Mouse (Mus musculus): ENCODE data around the gene Nfx1. TPM values are rescaled to one million over a fixed set of nuclear protein-coding genes. Genes with fewer than 3 reads are reported as not detected.

Gene Nfx1
- total RNA-seq (2014; rRNA removed) (31.6 and 34.8 TPM in 2 replicates), polyA plus RNA-seq (2012; rRNA removed) (12.2 and 21.5 TPM in 2 replicates)

GRCm38 (mm10) chr4:40970842-40971701, at the start of gene Nfx1:
Gene Nfx1, plus strand, starts transcription at chr4:40970906.
- Histone ChIP-seq H3K27ac (replicated peaks; ENCODE audit: insufficient read depth, low read depth, low read length) (peak within 1 kb of the TSS; percentile 97), H3K4me1 (ENCODE audit: control insufficient read depth, insufficient read depth, low read length) (peaks cover 23% of the 10 kb centered on the region), H3K36me3 (ENCODE audit: control insufficient read depth, insufficient read depth, low read length) (peaks cover 4% of the 10 kb centered on the region; the same call in 1 of the 2 replicates), H3K27me3 (ENCODE audit: control insufficient read depth, insufficient read depth, low read length) (no peaks in the 10 kb centered on the region), H3K79me2 (ENCODE audit: control insufficient read depth, insufficient read depth, low read length) (peaks cover 17% of the 10 kb centered on the region), H3K9ac (ENCODE audit: low read depth, low read length) (peak within 1 kb of the TSS; percentile 96), H3K4me3 (ENCODE audit: insufficient read depth, low read depth, low read length) (peak within 1 kb of the TSS; percentile 98)
- peak; percentile 90 for DNase-seq (ENCODE audit: extremely low read depth, low read depth, low spot score)
- WGBS: under 1% methylated on average over 85 of the region's 85 CpGs
- no peak for TF ChIP-seq CTCF (IDR thresholded peaks at IDR 0.05; ENCODE audit: low read depth, low read length)
- peak; percentile 81 for TF ChIP-seq POLR2A (IDR thresholded peaks at IDR 0.05; ENCODE audit: extremely low read depth, insufficient read depth, low read length)

- no peak overlapping the region for H3K27ac ChIP-seq (replicated peaks; ENCODE audit: insufficient read depth, low read depth, low read length)
- H3K4me3 ChIP-seq (ENCODE audit: insufficient read depth, low read depth, low read length): no peak overlapping the region
- H3K79me2 ChIP-seq (ENCODE audit: control insufficient read depth, insufficient read depth, low read length): no peaks in the 10 kb centered on the region
- no peak overlapping the region for H3K9ac ChIP-seq (ENCODE audit: low read depth, low read length)
- no peaks in the 10 kb centered on the region for H3K4me1 ChIP-seq (ENCODE audit: control insufficient read depth, insufficient read depth, low read length)
- no peak for DNase-seq (ENCODE audit: extremely low read depth, low read depth, low spot score)
- H3K36me3 ChIP-seq (ENCODE audit: control insufficient read depth, insufficient read depth, low read length): no peaks in the 10 kb centered on the region
- no peak for TF ChIP-seq CTCF (IDR thresholded peaks at IDR 0.05; ENCODE audit: low read depth, low read length)
- no peak for TF ChIP-seq POLR2A (IDR thresholded peaks at IDR 0.05; ENCODE audit: extremely low read depth, insufficient read depth, low read length)
- no peaks in the 10 kb centered on the region for H3K27me3 ChIP-seq (ENCODE audit: control insufficient read depth, insufficient read depth, low read length)
- 88% methylated on average over 3 of the region's 3 CpGs for WGBS
These were observed 49.4 kb upstream of the Nfx1 start for GRCm38 (mm10) chr4:40921288-40921687.

GRCm38 (mm10) chr4:40923087-40923651, 47.5 kb upstream of the Nfx1 start:
- no peak for DNase-seq (ENCODE audit: extremely low read depth, low read depth, low spot score)
- H3K79me2 ChIP-seq (ENCODE audit: control insufficient read depth, insufficient read depth, low read length): no peaks in the 10 kb centered on the region
- no peaks in the 10 kb centered on the region for H3K36me3 ChIP-seq (ENCODE audit: control insufficient read depth, insufficient read depth, low read length)
- H3K27me3 ChIP-seq (ENCODE audit: control insufficient read depth, insufficient read depth, low read length): no peaks in the 10 kb centered on the region
- no peak for TF ChIP-seq CTCF (IDR thresholded peaks at IDR 0.05; ENCODE audit: low read depth, low read length)
- TF ChIP-seq POLR2A (IDR thresholded peaks at IDR 0.05; ENCODE audit: extremely low read depth, insufficient read depth, low read length): no peak
- no peak overlapping the region for H3K4me3 ChIP-seq (ENCODE audit: insufficient read depth, low read depth, low read length)
- WGBS: 84% methylated on average over 6 of the region's 6 CpGs
- H3K4me1 ChIP-seq (ENCODE audit: control insufficient read depth, insufficient read depth, low read length): no peaks in the 10 kb centered on the region
- no peak overlapping the region for H3K9ac ChIP-seq (ENCODE audit: low read depth, low read length)
- H3K27ac ChIP-seq (replicated peaks; ENCODE audit: insufficient read depth, low read depth, low read length): no peak overlapping the region

GRCm38 (mm10) chr4:40925568-40925967, 45.1 kb upstream of the Nfx1 start:
- no peak overlapping the region for H3K4me3 ChIP-seq (ENCODE audit: insufficient read depth, low read depth, low read length)
- 62% methylated on average over 3 of the region's 3 CpGs for WGBS
- H3K9ac ChIP-seq (ENCODE audit: low read depth, low read length): no peak overlapping the region
- no peaks in the 10 kb centered on the region for H3K79me2 ChIP-seq (ENCODE audit: control insufficient read depth, insufficient read depth, low read length)
- no peaks in the 10 kb centered on the region; the same call in 1 of the 2 replicates for H3K4me1 ChIP-seq (ENCODE audit: control insufficient read depth, insufficient read depth, low read length)
- no peaks in the 10 kb centered on the region for H3K36me3 ChIP-seq (ENCODE audit: control insufficient read depth, insufficient read depth, low read length)
- no peak overlapping the region for H3K27ac ChIP-seq (replicated peaks; ENCODE audit: insufficient read depth, low read depth, low read length)
- DNase-seq (ENCODE audit: extremely low read depth, low read depth, low spot score): no peak
- H3K27me3 ChIP-seq (ENCODE audit: control insufficient read depth, insufficient read depth, low read length): no peaks in the 10 kb centered on the region
- no peak for TF ChIP-seq CTCF (IDR thresholded peaks at IDR 0.05; ENCODE audit: low read depth, low read length)
- no peak for TF ChIP-seq POLR2A (IDR thresholded peaks at IDR 0.05; ENCODE audit: extremely low read depth, insufficient read depth, low read length)

- H3K27ac ChIP-seq (replicated peaks; ENCODE audit: insufficient read depth, low read depth, low read length): no peak overlapping the region
- no peak overlapping the region for H3K9ac ChIP-seq (ENCODE audit: low read depth, low read length)
- no peaks in the 10 kb centered on the region for H3K79me2 ChIP-seq (ENCODE audit: control insufficient read depth, insufficient read depth, low read length)
- no peaks in the 10 kb centered on the region; the same call in 1 of the 2 replicates for H3K4me1 ChIP-seq (ENCODE audit: control insufficient read depth, insufficient read depth, low read length)
- WGBS: 71% methylated on average over 7 of the region's 7 CpGs
- TF ChIP-seq POLR2A (IDR thresholded peaks at IDR 0.05; ENCODE audit: extremely low read depth, insufficient read depth, low read length) (no peak), CTCF (IDR thresholded peaks at IDR 0.05; ENCODE audit: low read depth, low read length) (no peak)
- H3K27me3 ChIP-seq (ENCODE audit: control insufficient read depth, insufficient read depth, low read length): no peaks in the 10 kb centered on the region
- no peak overlapping the region for H3K4me3 ChIP-seq (ENCODE audit: insufficient read depth, low read depth, low read length)
- no peak for DNase-seq (ENCODE audit: extremely low read depth, low read depth, low spot score)
- H3K36me3 ChIP-seq (ENCODE audit: control insufficient read depth, insufficient read depth, low read length): no peaks in the 10 kb centered on the region
These were observed 41.7 kb upstream of the Nfx1 start for GRCm38 (mm10) chr4:40929046-40929445.
